Mouse (Mus musculus): ENCODE measurements around the gene Psmb9.

DNA sequence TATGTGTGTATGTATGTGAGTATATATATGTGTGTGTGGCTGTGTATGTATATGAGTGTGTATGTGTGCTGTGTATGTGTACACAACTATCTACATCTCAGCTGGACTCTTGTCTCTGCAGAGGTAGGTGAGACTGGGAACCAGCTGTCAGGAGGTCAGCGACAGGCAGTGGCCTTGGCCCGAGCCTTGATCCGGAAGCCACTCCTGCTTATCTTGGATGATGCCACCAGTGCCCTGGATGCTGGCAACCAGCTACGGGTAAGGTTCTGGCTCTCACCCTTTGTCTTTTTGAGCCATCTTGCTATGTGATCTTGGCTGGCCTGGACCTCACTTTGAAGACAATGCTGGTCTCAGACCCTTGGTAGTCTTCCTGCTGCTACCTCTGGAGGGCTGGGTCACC is 7.2 kb upstream of the Psmb9 start:
- no peak for TF ChIP-seq GATA1 (IDR thresholded peaks at IDR 0.05; ENCODE audit: borderline replicate concordance, low read length)
- TF ChIP-seq FLI1 (IDR thresholded peaks at IDR 0.05; ENCODE audit: low read length) = no peak
